Mouse (Mus musculus) leukemia stem cell, adult 10-12 weeks (primary cell): Measurements from ENCODE around the gene Vmn1r121. TPM values are rescaled to one million over a fixed set of nuclear protein-coding genes. Genes with fewer than 3 reads are reported as not detected.

Experiments
- polyA plus RNA-seq: library from polyadenylated mRNA; stranded (reverse); fragments of >175 nt; gene quantifications from 2 replicates; pipeline ENCODE4 v1.2.3, GENCODE M21; 2012; ENCODE audit warnings: low replicate concordance

Gene Vmn1r121
- polyA plus RNA-seq: not detected in 2 replicates

DNA sequence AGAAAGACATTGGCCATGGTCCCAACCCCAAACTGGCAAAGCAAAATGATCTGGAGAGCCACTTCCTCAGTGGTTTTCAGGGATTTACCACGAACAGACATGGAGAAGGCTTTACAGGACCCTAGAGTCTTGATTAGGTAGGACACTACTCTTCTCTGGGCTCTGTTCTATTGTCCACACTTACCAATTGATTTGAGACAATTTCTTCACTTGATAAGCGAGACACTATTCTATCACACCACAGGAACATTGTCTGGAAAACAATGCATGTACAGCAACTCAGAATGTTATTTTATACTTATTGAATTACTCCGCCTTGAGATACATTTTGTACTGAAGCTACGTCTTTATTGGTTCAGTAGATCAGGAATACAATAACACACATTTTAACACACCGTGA lies at the start of gene Vmn1r121:
Gene Vmn1r121, minus strand, starts transcription at position 101 of the 400 bp plus-strand sequence.

DNA sequence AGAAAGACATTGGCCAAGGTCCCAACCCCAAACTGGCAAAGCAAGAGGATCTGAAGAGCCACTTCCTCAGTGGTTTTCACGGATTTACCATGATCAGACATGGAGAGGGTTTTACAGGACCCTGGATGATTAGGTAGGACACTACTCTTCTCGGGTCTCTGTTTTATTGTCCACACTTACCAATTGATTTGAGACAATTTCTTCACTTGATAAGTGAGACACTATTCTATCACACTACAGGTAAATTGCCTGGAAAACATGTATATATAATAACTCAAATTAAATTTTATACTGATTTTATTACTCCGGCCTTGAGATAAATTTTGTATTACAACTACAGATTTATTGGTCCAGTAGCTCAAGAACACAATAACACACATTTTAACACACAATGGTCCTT lies 35.7 kb upstream of the Vmn1r121 start, which contains the start of gene Vmn1r122:
Gene Vmn1r122, minus strand, starts transcription at position 101 of the 400 bp plus-strand sequence.

DNA sequence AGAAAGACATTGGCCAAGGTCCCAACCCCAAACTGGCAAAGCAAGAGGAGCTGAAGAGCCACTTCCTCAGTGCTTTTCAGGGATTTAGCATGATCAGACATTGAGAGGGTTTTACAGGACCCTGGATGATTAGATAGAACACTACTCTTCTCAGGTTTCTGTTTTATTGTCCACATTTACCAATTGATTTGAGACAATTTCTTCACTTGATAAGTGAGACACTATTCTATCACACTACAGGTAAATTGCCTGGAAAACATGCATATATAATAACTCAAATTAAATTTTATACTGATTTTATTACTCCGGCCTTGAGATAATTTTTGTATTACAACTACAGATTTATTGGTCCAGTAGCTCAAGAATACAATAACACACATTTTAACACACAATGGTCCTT lies 44.6 kb downstream of the Vmn1r121 start, which contains the start of gene Vmn1r120:
Gene Vmn1r120, minus strand, starts transcription at position 101 of the 400 bp plus-strand sequence.

Other genes with a start within 250 kb of the Vmn1r121 start
- not detected in 2 replicates for gene Vmn1r116, start 226.3 kb downstream of the Vmn1r121 start, polyA plus RNA-seq
- gene Vmn1r117, start 214.4 kb downstream of the Vmn1r121 start, polyA plus RNA-seq: not detected in 2 replicates
- gene Vmn1r118, start 186.2 kb downstream of the Vmn1r121 start, polyA plus RNA-seq: not detected in 2 replicates
- gene Vmn1r119, start 86.1 kb downstream of the Vmn1r121 start, polyA plus RNA-seq: not detected in 2 replicates
- not detected in 2 replicates for gene Vmn1r120, start 44.7 kb downstream of the Vmn1r121 start, polyA plus RNA-seq
- not detected in 2 replicates for gene Vmn1r122, start 35.6 kb upstream of the Vmn1r121 start, polyA plus RNA-seq
- gene Vmn1r123, start 63.7 kb upstream of the Vmn1r121 start, polyA plus RNA-seq: not detected in 2 replicates
- gene Gm5157, start 91.9 kb upstream of the Vmn1r121 start, polyA plus RNA-seq: not detected in 2 replicates
- gene Vmn1r124, start 162.1 kb upstream of the Vmn1r121 start, polyA plus RNA-seq: not detected in 2 replicates
- gene Vmn1r125, start 173.7 kb upstream of the Vmn1r121 start, polyA plus RNA-seq: not detected in 2 replicates
- not detected in 2 replicates for gene Vmn1r126, start 203.0 kb upstream of the Vmn1r121 start, polyA plus RNA-seq
- gene Vmn1r127, start 221.3 kb upstream of the Vmn1r121 start, polyA plus RNA-seq: not detected in 2 replicates